Mouse (Mus musculus) c-Kit-negative CD71-positive TER-119-positive erythroid progenitor cells, embryonic 14.5 days (primary cell): ENCODE results near the gene Taf9.
A peak's percentile ranks its signal among the peaks of the same experiment; 100 is the strongest.

Experiments used
- DNase-seq: peaks from one replicate; pipeline ENCODE4 v3.0.0-alpha.2; 2013; ENCODE audit warnings: low read depth, low spot score

The Taf9 gene

DNA sequence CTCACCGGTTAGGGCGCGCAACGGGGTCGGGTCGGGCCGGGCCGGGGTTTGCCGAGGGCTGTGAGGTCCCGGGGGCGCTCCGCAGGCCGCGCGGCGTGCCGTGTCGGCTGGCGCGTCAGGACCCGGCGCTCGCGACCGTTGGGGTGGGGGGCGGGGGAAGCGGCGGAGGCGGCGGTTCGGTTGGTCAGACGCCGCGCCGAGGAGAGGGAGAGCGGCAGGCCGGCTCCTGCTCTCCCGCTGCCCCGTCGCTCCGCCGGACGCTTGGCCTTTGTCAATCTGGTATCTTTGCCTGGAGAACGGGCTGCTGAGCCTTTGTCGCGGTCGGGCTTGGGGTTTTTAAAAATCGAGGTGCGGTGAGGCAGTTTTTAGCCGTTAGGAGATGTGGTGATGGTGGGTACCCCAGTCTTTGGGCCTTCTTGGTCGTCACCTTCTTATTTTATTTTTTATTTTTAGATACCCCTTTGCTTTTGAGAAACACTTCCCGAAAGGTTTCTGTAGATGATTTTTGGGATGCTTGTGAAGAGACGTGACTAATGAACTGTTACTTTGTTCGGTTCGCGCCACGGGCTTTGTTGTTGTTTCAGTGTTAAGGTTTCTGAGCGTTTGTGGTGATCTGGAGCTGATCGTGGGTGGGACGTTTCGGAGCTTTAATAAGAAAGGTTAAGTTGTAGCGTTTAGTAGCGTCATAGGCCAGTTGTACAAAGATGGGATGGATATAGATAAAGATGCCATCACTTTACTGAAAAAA lies at the start of gene Taf9:
Taf9 (plus strand) TSS at position 141 of the 748 bp plus-strand sequence.
- DNase-seq: no peak

DNA sequence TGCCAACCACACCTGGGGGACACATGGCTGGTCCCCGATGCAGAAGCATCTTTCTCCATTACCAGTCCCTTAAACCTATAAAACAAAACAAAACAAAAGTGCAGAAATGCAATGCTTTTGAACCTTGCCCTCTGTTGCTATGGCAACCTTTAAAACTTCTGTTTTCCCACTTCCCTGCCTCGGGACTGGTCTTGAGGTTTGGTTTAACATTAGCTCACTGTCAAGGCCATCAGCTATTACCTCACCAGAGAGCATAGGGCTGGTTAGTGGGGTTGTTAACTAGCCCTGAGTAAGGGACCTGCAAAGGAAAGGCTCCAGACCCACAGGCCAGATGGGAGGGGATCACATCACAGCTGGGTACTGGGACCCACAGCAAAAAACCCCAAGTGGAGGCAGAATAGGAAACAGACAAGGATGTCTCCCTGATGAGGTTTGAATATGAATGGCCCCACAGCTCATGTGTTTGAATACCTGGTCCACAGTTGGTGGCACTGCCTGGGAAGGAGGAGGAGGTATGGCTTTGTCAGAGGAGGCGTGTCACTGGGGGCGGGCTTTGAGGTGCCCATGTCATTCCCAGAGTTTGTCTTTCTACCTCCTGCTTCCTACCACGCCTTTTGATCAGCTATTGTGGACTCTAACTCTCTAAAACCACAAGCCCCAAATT lies 49.0 kb upstream of the Taf9 start:
- DNase-seq: no peak

DNA sequence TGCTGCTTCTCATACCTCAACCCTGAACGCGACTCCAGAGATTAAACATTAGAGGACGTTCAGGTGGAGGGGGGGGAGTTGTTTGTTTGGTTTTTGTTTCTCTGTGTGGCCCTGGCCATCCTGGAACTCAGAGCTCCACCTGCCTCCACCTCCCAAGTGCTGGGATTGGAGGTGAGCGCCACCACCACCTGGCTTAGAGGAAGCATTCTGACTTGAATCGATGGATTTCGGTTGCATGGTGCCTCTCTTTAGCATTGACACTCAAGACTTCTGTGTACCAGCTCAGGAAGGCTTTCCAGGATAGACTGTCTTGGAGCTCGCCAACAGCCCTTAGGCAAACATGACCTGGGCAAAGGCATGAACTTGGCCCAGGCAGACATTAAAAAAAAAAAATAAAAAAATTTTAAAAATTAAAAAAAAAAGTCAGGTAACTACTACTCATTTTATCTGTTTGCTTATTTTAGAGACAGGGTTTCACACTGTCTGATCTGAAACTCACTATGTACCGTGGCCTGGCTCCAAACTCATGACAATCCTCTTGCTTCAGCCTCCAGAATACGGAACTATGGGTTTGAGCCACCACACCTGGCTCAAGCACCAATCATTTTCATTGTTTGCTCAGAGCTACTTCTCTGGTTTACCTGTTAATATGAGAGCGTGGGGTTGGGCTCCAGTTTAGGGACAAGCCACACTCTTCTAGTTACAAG lies 48.2 kb upstream of the Taf9 start:
- no peak for DNase-seq

DNA sequence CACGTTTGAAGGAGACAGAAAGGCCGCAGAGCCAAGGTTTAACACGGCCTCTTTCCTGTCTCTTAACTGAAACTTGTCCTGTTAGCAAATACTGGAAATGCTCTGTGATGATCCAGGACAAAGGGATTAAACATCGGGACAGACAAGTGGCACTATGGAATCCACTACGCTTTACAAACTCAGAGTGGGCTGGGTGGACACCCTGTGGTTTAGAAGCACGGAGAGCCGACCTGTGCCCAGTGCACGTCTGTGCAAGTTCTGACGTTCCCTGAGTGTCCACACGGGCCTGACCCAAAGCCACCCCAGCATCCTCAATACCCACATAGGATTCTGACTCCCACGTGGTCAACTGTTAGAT lies 47.7 kb upstream of the Taf9 start:
- DNase-seq: no peak

DNA sequence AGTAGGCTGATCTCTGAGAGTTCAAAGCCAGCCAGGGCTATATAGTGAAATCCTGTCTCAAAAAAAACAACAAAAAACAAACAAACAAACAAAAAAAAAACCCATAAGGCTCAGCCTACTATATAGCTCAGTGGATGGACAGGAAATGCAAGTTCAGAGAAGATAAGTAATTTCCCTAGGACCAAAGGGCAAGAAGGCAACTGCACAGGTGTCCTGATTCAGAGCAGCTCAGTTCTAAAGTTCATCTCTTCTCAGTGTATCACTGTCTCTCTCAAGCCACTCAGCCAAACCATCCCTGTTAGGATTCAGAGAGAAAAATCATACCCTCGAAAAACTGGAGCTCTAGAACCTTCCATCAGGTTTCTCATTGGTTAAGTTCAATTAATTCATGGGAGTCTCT lies 45.5 kb upstream of the Taf9 start:
- no peak for DNase-seq

DNA sequence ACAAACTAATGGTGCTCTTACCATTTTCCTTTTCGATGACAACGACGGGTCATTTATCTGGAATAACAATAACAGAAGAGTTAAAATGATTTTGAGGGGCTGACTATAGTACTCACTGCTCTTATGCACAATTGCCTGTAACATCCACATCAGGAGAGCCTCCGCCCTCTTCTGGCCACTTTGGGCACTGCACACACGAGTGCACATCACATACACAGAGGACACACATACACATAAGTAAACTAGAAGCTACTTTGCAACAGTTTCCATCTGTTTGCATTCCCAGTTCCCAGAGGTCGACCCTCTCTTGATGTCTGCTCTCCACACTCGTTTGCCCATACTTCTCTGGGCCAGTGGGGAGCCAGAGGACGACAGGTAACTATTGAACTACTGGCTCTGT lies 43.6 kb upstream of the Taf9 start:
- no peak for DNase-seq

DNA sequence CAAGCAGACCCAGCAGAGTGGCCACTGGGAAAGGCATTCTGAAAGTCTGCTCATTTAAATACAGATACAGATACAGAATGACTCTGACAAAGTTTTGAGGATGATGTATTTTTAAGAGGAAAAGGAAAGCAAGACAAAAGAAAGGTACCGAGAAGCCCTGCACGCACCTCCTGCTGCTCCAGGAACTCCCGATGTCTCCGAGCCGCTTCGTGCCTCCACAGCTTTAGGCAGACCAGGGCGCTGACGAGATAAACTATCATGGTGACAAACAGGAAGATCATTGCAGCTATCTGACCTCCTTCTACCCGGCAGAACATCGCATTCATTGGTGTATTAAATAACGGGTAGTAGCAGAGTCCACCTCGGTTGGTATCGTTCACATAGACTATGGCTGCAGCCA lies 40.1 kb upstream of the Taf9 start:
- DNase-seq: no peak

DNA sequence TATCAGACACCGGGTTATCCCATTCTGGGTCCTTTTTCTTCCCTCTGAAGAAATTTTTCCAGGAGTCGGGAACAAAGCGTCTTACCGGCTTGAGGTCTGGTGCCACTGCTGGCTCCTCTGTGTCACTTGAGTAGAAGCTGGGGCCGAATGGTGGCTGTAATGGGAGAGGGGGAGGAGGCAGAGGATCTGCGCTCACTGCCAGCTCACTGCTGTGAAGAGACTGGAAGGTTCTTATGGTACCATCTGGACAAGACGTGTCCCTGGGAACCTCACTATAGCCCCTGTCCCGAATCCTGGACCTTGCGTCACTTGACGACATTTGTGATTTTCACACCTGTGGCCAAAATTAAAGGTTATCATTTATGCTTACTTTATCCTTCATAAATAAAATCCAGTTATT lies 39.1 kb upstream of the Taf9 start:
- no peak for DNase-seq

DNA sequence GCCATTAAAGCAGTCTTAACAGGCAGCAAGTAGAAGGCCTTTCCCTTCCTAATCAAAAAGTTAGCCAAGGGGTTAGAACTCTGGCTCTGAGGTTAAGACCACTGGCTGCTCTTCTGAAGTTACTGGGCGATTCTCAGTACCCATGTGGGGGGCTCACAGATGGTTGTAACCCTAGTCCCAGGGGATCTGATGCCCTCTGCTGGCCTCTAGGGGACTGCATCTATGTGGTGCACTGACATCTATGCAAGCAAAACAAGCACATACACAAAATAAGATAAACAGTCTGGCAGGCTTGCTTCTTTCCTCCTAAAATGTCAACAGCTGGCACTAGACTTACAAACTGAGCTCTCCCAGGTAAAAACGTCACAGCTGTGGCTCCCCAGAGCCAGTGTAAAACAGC lies 38.5 kb upstream of the Taf9 start:
- no peak for DNase-seq

DNA sequence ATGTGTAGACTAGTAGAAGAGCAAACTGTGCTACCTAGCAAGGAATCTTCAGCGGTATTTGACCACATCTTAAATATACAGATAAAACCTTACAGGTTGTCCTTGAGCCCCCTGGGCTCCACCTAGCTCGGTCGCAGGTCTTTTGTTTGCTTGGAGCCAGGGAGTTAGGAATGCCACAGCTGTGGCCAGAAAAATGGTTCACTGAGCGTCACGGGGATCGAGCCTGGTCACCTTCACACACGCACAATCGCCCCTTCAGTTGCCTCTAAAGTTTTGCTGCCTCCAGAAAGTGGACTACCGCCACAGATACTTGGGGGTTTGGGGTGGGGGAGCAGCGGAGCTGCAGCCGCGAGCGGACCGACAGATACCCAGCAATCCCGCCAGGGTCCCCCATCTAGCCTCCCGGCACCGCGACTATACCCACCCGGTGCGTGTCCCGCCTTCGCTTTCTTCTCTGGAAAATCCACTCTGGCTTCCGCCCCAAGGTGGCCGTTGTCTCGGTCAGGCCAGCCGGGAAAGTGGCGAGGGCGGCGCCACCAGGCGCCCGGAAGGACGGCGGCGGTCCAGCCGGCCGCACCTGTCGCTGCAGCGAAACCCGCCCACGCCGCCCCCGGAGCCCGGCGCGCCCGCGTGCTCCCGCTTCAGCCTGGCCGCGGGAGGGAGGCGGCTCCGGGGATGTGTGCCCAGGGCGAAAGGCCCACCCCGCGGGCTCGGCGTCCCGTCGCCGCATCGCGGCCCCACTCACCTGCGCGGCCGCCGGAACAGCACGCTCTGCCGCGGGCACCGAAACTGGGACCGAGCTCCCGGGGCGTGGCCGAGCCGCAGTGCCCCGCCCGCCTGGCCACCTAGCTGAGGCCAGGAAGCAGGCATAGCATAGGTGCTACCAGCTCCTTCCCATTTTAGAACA lies 34.9 kb upstream of the Taf9 start, which contains the start of gene Marveld2:
Marveld2 (minus strand) TSS at position 791 of the 907 bp plus-strand sequence.
- no peak for DNase-seq

DNA sequence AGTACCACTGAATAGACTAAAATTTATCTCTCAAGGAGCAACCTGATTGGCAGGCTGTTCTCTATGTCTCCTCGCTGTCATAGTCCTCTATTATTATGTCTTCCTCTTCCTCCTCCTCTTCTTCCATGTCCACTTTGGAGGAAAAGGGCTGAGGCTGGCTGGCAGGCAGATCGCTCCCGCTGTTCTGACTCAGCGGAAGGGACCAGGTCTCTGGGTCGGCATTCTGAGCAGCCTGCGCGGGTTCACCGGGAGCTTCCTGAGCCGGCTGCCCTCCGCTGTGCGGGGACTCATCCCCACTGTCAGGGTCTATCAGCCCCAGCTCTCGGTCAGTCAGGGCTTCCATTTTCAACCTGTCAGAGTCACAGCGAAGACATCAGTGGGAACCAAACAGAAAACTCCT lies 33.8 kb upstream of the Taf9 start:
- DNase-seq: no peak

DNA sequence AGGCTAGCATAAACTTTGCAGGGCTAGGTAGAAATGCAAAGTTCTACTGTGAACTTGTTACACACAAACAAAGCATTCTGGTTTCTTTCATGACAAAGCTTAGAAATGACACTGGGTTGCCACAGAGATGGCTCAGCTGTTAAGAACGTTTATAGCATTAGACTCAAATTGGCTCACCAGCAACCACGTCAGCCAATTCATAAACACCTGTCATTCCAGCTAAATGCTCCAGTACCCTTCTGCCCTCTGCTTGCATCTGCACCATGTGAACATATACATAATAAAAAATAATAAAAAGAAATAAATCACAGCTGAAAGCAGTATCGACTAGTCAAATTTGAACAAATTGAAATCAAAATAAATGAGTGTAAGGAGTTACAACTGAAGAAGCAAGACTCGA lies 29.1 kb upstream of the Taf9 start:
- no peak for DNase-seq

DNA sequence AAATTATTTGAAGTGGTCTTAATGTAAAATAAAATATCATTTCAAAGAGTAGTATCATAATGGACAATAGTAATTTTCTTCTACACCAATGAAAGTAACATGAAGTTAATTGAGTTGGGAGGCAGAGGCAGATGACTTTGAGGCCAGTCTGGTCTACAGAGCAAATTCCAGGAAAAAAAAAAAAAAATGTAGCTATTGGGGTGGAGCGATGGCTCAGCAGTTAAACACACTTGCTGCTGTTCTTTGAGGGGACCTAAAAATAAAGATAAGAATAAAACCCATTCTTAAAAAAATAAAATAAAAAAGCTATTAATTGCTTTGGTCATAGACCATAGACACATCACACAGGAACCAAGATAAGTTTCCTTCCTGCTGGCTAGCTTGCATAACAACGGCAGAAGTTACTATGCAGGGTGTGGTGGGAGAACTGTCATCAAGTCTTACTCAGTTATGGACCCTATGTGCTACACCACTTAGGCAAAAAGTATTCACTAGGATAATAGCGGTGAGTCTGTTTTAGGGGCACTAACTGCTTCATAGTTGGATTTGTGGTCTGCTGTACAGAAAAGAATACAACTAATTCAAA lies 17.2 kb upstream of the Taf9 start:
- DNase-seq: no peak

DNA sequence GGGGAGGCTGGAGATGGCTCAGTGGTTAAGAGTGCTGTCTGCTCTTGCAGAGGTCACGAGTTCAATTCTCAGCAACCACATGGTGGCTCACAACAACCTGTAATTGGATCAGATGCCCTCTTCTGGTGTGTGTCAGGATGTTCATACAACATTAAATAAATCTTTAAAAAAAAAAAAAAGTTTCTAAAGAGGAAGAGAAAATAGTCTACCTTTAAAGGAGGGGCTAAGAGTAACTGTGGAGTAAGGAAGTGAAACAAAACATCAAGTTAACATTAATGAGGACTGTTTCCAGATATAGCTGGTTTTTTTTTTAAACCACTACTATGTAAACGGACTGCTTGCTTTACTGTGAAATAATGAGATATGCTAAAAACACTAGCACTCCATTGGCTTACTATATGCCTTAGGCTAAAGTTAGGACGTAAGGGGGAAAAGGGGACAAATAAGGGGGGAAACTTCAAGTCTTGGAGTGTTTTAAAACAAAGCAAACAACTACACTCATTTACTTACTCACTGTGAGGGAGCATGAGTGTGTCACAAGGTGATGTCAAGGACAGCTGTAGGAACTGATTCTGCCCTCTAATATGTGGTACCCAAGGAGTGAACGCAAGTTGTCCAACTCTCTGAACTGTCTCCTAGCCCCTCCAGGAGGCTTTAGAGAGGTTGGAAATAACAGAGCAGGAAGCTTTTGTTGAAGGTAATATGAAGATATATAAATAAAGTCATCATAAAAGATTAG lies 8.7 kb upstream of the Taf9 start:
- DNase-seq: no peak

DNA sequence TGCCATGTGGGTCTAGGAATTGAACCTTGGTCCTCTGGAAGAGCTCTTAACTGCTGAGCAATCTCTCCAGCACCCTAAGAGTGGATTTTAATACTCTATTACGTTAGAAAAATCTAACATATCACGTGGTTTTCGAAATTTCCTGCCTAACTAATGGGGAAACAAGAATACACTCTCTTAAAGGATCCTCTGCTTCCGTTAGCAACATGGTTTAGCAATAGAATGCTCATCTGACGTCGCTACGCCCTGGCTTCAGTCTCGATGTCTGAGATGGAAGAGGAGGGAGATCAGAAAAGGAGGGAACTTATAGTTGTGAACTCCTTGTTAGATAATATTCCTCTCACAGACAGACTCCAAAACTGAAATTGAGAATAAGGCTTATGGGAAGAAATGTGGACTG lies 3.2 kb upstream of the Taf9 start:
- DNase-seq: no peak

DNA sequence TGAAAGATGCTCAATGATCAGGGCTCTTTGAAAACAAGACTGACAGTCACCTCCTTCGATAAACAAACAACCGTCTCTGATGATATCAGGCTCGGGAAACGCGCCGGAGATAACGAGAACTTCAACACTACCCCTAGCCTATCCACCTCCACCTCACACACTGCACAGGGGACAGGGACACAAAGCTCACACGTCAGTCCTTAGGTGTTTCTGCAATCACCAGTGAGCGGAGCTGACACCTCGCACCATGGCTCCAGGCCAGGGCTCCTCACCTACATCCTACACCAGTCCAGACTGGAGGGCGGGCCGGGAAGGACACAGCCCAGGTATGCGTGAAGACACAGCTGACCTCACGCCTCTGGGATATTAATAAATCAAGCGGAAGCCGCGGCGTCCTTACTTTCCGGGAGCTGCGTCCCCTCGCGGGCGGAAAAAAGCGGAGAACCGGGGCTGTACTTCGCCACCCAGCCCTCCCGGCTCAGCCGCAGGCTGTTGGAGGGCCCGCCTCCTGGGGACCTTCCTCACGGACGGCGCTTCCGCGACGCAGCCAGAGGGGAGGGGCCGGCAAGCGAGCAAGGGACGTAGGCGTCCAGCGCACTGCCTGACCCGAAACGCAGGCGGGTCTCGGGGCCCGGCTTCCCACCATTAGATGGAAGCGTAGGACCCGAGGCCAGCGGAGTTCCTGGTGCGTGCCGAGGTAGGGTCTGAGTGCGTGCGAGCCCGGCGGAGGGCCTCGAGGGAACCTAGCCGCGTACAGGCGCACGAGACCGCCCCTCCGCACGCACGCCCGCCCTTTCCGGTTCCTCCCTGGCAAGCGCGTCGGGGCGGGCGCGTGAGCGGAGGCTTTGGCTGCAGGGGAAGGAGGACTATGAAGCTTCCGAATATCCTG lies 585 bp upstream of the Taf9 start, which contains the start of the genes Ak6 and Rad17:
Ak6 (plus strand) TSS at position 430 of the 889 bp plus-strand sequence.
Rad17 (minus strand) TSS at position 502 of the 889 bp plus-strand sequence.
- peak; percentile 86 for DNase-seq

DNA sequence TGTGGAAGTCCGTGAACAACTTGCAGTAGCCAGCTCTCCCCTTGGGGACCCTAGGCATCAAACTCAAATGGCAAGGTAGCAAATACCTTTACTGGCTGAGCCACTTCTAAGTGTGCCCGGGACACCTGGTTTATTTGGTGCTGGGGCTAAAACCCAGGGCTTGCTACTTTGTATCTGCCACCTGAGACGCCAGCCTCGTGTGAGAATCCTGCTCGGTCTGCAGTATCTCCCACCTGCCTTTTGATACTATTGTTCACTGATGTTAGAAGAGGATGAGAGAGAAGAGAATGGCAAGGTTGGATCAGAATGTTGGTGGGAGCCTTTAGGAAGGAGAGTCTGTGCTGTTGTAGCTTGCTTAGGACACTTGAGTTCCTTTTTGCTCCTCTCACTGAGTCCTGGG lies 6.7 kb downstream of the Taf9 start:
- DNase-seq: no peak

DNA sequence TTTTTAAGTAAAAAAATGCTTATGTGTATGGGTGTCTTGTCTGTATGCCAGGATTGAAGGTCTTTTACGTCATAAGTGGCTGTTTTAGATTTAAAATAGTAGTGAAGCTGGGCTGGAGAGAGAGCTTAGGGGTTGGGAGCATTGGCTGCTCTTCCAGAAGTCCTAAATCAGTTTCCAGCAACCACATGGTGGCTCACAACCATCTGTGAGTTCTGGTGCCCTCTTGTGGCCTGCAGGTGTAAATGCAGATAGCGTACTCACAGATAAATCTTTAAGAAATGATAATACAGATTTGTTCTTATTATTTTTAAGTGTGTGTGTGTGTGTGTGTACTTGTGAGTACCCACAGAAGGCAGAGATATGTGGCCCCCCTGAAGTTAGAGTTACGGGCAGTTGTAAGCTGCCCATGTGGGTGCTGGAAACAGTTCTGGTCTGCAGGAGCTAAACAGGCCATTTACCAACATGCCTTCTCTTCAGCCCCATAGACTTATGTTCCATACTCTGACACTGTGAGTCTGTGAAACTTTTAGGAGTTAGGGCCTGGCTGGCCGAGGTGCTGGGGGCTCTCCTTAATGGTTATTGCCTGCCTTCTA lies 8.6 kb downstream of the Taf9 start:
- DNase-seq: peak; percentile 60
